Mouse (Mus musculus): ENCODE data around the gene Mettl9. TPM values are rescaled to one million over a fixed set of nuclear protein-coding genes. Genes with fewer than 3 reads are reported as not detected.

Mettl9 gene
- polyA plus RNA-seq, 1 experiment = 27.7 TPM

DNA sequence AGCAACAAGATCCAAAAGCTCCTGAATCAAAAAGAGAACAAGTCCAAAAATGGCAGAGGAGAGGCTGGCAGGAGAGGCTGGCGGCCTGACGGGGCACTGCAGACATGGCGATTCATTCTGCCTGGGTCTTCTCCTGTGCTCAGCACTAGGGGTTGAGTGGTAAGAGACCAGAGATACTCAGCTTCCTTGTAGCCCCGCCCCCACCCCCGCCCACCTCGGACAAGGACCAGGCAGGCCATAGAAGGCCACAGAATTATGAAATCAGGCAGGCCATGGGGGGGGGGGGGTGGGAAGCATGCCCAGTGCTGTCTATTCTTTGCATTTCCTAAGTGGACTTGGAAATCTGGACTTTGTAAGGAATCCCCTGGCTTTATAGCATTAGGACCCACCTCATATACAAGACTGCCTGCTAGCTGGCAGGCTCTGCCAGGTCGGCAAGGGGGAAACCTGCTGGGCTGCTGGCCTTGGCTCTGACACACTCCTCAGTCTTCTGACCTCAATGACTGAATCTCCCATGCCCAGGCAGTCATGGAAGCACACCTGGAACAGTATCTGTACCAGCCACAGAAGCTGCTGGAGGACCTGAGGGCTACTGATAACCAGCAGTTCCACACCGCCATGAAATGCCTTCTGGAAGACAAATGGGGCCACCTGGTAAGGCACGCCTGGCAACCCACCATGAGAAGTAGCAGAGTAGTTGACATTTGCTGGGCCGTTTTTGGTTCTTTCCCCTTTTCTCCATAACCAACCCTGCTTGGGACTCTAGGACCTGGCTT lies 64.6 kb downstream of the Mettl9 start:
- DNase-seq (ENCODE audit: low read depth) = no peak

- DNase-seq (ENCODE audit: low read depth) = no peak
Measured at GRCm38 (mm10) chr7:121107851-121108250, 73.6 kb downstream of the Mettl9 start.

- DNase-seq (ENCODE audit: low read depth) = no peak
Measured at GRCm38 (mm10) chr7:121111321-121111720, 77.1 kb downstream of the Mettl9 start.

DNA sequence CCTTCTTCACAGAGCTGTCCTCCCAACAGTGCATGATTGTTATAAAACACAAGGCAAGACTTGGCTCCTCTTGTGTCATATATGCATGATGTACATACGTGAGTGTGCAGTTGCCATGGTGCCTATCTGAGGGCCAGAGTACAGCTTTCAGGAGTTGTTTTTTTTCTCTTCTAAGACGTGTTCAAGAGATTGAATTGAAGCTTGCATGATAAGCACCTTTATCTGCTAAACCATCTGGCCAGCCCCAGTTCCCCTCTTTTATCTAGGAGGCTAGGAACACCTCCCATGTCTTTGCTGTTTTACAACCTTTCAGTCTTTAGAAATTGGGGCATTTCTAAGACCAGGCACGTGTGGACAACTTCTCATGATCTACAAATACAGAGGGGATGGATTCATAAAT lies 77.5 kb downstream of the Mettl9 start:
- no peak for DNase-seq (ENCODE audit: low read depth)

DNA sequence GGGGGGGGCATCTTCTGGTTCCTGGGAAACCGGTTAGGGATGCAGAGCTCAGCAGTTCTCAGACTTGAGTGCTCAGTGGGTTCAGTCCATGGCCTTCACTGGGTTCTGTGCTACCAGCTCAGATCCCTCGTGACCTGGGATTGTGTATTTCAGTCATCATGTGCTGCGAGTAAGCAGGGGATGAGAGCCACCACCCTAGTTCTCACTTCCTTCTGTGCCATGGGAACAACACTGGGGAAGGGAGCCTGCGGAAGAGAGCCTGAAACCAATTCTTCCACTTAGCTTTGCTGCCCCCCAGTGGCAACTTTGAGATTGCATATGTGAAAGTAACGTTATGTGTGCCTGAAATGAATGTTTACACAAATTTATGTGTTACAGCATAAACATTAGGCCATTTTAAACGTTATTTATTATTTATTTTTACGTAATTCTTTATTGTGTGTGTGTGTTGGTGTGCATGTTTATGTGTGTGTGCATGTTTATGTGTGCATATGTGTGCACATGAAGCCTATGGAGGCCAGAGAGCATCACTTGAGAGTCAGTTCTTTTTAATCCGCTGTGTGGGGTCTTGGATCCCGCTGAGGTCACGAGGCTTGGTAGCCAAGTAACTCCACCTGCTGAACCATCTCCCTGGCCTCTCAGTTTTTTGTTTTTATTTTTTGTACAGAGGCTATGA lies 86.0 kb downstream of the Mettl9 start:
- DNase-seq (ENCODE audit: low read depth) = peak; percentile 17

Other genes starting within 250 kb of the Mettl9 start
- 3.2 and 3.6 TPM in 2 replicates for gene Gm5737, start 222.1 kb upstream of the Mettl9 start, polyA plus RNA-seq (2012; rRNA removed)
- gene Eef2k, start 191.6 kb upstream of the Mettl9 start, polyA plus RNA-seq (2012; rRNA removed) = 25.5 and 25.6 TPM in 2 replicates
- gene Polr3e, start 116.7 kb upstream of the Mettl9 start, polyA plus RNA-seq (2012; rRNA removed) = 27.2 and 27.4 TPM in 2 replicates
- 37.0 and 45.4 TPM in 2 replicates for gene Cdr2, start 52.1 kb upstream of the Mettl9 start, polyA plus RNA-seq (2012; rRNA removed)
- 0.85 and 1.00 TPM in 2 replicates for gene Mfsd13b, start 51.9 kb upstream of the Mettl9 start, polyA plus RNA-seq (2012; rRNA removed)
- 1.3 and 2.0 TPM in 2 replicates for gene Igsf6, start 40.1 kb downstream of the Mettl9 start, polyA plus RNA-seq (2012; rRNA removed)
- 0.24 and 0.47 TPM in 2 replicates for gene Otoa, start 47.2 kb downstream of the Mettl9 start, polyA plus RNA-seq (2012; rRNA removed)

Data from gonadal fat pad, adult 2 months (tissue).